Mouse (Mus musculus): ENCODE measurements around the gene Rnf19b.

The Rnf19b gene

DNA sequence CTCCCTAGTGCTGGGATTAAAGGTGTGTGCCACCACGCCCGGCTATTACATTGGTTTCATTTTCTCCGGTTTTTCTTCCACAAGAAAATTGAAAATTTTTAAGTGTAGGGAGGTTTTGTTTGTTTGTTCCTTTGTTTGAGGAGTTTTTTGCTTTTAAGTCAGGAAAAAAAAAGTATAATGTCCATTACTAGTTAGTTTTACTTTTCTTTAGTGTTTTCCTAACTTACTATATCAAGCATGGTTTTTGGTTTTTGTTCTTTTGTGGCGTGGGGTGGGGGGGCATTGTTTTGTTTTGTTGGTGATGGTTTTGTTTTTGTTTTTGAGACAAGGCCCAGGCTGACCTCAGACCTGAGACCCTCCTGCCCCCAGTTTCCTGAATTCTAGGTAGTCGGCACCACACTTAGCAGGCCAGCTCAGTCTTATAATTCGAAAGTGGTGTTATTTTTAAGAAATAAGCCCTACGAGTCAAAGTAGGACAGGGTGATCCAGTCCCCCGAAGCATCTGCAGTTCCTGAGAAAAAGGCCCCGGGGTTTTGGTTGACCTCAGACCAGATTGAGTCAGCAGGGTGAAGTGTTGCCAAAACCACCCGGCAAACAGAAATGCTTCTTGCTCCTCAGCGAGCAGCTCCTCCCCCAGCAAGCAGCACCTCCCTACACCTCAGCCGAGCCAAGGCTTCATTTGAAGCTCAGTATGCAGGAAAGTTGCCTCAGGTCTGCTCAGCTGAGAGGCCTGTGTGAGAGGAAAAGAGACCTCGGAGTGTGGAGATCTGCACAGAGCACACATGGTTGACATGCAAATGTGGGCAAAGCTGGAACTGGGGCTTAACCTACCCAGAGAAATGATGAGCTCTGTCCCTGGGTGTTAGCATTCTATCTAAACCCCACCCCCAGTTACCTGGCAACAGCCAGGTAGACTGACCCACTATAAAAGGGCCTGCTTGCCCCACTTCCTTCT is 23.1 kb upstream of the Rnf19b start:
- DNase-seq, result peak; percentile 34 to 64

DNA sequence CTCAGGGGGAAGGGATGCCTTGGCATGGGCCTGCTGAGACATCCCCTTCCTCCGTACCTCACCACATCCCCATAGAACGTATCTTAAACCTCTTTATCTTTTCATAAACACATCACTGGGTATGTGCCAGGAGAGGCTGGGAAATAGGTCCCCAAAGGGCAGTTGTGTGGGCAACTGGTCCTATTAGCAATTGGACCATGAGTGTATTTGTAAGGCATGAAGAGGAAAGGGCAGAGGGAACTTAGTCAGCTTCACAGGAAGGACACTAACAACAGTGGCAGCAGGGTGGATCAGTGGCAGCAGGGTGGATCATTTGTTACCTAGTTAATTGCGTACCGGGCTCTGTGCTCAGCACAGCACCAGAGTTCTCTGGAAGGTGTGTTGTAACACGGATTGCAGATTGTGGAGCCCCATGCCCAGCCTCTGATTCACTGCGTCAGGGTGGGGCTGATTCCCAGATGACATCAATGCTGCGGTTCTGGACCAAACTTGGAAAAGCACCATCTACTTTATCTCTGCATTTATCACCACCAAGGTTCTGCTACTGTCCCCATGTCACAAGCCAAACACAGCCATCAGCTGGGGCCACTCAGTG is 22.1 kb upstream of the Rnf19b start:
- no peak for DNase-seq

DNA sequence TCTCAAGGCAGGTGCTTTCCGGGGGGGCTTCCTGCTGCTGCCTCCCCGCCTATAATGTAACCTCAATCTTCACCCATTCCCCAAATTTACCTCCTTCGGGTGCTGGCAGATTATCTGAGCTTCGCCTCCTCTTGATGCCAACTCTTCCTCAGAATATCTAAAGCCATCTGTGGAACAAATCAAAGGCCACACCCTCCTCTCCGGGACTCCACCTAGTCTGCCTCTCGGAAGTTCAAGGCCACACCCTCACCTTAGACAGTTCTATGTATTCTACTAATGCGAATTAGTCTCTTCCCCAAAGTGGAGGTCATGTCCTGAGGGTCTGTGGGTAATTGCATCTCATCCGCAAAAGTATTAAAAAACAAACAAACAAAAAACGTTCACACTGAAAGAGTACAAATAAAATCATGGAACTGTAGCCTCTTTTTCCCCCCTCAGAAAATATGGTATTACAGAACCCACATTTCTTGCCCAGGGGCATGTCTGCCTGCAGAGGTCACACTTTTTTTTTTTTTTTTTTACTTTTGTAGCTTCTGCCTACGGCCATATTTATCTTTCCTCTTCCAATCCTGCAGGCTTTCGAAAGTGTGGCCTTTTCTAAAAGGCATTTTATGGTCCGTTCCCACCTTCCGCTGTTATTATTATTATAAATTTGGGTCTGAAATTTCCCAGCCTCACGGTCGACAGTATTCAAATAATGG is 10.2 kb upstream of the Rnf19b start:
- DNase-seq, result no peak

DNA sequence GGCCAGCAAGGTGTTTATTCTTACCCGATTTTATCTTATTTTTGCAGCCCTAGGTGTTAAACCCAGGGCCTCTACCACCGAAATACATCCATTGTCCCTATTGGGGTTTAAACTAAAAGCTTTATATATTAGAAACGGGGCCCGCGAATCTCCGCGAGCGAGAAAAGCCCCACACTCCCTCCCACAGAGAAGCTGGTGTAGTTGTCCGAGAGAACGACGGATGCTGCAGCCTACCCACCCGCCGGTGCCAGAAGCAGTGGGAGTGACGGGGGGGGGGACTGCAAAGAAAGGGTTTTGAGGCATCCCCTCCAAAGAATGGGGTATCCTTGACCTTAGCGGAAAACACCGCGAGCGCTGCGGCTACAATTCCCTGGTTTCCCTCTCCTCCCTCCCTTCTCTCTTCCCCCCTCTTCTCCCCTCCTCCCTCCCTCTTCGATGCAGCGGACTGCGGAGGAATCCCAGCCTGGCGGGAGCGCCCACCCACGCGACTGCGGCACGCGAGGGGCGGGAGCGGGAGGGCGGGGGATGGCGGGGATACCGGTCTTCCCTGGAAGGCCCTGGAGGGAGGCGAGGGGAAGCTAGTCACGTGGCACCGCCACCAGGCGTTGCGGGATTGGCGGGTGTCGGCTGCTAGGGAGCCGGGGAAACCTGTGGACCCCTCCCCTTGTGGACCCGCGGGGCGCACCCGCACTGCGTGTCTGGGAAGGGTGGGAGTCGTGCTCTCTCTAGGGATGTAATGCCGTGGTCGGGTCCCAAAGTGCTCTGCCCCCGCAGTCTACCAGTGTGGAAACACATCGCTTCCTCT is 9.4 kb upstream of the Rnf19b start:
- peak; percentile 80 to 88 for DNase-seq

DNA sequence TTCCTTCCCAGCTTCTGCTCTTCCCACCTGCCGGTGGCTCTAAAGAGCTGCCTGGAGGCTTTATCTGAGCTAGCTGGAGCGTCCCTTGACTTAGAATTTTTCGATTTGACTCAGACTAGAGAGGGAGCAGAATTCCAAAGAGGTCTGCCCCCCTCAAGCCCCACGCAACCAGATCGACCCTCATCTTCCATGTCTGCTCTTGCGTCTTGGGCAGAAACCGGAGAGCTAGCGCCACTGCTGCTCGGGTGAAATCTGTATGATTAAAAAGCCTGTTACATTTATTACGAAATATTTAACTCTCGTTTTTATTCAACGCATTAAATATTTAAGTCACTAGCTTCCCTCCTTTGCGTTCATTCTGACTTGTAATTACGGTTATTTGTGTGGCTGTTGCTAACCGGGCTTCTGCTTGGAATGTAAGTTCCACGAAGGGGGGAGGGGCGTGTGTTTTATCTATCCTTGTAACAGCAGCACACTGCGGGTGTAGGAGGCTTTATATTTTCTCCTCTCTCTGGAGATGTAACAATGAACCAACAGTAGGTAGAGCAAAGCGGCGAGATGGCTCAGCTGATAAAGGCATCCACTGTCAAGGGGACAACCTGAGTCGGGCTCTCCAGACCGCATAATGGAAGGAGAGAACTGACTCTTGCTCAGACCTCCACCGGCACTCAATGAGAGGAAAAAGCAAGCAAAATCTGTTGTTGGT is 8.6 kb upstream of the Rnf19b start:
- peak; percentile 29 to 52 for DNase-seq

DNA sequence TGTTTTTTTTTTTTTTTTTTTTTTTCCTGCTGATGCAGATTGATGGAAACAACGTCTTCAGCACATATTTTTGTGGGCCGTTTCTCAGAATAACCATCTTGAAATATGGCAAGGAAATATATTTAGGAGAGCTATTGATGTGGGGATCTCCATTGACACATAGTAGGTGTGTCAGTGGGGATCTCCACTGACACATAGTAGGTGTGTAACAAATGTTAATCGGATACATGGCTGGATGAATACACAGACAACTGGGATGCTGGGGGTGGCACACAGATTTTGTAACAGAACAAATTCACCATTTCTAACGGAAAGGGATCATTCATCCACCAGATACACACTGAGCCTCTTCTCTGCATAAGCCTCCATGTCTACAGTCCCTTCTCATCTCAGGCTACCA is 7.7 kb upstream of the Rnf19b start:
- no peak for DNase-seq

DNA sequence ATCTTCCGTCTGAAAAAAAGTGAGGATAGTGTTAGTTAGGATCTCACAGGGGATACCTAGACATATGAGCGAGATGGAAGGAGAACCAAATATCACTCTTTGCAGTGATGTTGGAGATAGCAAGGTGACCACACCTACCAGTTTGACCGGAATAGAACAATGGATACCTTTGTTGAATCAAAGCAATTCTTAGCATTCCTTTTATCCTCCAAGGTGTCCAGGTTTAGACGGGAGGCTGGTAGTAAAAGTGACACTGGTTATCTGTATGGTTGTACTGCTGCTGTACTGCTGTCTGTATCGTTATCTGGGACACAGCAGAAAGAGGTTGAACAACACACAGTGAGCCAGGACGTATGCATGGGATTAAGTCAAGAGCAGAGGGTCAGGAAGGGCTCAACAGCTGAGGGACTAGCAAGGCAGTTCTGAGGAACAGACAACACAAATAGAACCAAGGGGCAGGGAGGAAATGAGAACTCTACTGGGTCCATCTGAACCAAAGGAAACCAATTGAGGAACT is 7.1 kb upstream of the Rnf19b start:
- DNase-seq, result no peak

DNA sequence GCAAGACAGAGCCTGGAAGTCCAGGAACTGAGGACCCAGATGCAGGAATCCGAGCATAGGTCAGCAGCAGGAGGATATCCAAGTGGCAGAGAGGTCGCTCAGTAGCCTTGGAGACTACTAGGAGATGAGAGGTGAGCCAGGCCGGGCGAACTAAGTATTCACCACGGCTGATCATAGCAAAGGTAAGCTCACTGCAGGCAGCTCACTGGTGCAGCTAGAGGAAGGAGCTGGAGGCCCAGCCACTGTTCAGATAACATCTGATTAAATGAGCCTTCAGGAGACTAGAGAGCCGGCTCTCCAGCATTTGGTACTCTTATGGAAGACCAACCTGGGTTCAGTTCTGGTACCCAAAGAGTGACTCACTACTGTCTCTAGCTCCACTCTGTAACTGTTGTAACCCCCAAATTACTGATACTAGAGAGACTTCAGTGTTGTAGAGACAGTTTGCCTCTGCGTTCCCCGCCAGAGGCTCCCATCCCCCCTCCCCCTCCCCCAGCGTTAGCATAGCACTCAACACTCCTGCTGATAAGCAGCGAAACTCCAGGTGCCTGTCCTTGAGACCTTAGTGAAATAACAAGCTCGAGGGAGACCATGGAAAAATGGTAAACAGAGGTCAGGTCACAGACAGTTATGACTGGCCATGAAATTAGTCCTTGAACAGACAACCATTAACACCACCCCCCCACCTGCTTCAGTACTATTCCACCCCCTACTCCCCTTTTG is 6.4 kb upstream of the Rnf19b start:
- DNase-seq, result no peak

DNA sequence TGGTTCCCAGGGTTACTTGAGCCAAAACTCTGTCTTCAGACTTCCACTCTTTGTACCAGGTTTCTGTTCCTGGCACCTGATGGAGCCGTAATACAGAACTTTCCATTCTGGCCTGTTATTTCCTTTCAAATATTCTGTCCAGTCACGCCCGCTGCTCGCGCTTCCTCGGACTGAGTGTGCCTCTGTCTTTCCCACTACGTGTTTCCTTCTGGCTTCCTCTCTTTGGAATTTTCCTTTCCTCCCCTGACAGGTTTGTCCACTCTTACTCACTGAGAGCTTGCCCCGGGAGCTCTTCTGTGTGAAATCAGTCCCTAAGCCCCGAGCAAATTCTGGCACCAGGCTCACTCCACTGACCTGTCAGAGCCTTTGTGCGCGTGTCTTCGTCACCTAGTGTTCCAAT is 3.3 kb upstream of the Rnf19b start:
- DNase-seq, result no peak

DNA sequence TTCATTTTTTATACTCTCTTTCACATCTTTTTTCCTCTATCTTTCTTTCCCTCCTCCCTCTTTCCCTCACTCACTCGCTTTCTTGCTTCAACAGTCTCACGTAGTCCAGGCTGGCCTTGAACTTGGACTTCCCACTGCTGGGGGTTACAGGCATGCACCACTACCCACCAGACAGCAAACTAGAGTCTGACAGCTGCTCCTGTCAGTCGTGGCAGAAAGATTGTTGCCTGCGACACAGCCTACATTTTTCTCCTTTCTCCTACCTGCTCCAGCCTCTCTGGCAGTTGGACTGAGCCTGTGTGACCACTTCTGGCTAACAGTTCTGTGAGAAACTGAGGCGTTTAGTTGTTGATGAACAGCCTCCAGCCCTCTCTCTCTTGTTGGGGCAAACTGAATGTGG is 2.5 kb upstream of the Rnf19b start:
- DNase-seq, result no peak

DNA sequence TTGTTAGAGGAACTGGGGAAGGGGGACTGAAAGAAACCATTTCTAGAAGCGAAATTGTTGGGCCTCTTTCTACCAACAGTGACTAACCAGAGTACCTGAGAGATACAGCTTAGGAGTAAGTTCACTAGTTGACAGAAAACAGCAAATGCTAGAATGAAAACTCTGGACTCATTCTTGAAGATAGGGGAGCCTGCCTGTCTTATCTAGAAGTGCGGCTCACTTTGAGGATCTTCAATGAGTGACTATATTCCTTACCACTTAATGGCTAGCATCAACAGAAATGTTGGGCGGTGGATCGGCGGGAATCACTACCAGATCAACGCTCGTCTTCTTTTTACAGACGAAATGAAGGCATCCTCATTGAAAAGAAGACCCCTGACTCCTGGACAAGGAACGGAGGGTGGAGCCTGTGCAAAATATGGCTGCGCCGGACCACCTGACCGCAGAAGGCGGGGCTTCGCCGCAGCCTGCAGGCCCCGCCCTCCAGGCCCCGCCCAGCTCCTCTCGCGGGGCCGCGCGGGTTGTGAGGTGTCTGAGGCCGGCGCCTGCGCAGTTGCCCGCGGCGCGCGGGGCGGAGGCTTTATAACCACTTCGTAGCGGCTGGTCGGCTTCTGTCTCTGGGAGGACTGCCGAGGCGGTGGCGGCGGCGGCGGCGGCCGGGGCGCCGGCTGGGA is 401 bp upstream of the Rnf19b start:
- peak; percentile 98 to 99 for DNase-seq

DNA sequence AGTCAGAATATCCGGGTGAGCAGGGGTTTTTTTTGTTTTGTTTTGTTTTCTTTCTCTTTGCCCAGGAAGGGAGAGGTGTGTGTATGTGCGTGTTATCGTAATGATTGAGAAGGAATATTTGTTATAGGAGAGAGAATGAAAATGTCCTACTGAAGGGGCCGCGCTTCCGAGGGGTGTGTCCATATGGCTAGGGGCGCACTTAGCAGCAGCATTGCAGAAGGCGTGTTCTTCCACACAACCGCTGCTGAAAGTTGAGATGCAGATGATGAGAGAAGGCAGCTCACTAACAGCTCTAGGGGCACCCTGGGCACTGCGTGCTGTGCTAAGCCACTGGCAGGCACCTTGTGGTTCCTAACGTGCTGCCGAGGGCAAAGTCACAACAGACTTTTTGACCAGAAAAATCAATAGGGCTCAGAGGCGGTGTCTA is 1.1 kb downstream of the Rnf19b start:
- peak; percentile 45 to 60 for DNase-seq

DNA sequence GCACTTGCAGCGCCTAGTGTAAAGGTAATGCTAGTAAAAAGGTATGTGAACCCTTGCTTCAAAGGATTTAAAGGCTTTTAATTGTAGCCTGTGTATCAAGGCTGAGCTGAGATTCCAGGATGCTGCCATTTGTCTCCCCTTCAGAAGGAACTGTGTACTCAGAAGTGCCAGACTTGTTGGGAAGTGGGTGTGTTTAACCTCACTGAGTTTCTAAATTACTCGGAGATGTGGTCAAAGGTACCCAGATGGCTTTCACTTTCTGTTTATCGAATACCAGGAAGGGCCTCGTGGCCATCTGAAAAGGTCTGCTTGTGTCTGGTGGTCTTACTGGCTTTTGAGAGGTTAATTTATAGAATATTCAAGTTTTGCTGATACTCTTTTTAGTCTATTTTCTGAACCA is 1.9 kb downstream of the Rnf19b start:
- no peak for DNase-seq

DNA sequence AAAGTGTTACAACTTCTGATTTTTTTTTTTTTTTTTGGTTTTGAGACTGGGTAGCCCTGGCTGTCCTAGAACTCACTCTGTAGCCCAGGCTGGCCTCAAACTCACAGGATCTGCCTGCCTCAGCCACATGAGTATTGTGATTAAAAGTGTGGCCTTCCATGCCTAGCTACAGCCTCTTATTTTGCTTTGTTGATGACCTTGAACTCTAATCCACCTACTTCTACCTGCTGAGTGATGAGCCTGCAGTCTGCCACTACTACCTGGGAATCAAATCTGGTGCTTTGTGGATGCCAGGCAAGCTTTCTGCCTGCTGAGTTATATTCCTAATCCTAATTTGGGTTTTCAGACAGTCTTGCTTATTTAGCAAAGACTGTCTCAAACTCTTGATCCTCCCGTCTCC is 3.4 kb downstream of the Rnf19b start:
- no peak for DNase-seq

DNA sequence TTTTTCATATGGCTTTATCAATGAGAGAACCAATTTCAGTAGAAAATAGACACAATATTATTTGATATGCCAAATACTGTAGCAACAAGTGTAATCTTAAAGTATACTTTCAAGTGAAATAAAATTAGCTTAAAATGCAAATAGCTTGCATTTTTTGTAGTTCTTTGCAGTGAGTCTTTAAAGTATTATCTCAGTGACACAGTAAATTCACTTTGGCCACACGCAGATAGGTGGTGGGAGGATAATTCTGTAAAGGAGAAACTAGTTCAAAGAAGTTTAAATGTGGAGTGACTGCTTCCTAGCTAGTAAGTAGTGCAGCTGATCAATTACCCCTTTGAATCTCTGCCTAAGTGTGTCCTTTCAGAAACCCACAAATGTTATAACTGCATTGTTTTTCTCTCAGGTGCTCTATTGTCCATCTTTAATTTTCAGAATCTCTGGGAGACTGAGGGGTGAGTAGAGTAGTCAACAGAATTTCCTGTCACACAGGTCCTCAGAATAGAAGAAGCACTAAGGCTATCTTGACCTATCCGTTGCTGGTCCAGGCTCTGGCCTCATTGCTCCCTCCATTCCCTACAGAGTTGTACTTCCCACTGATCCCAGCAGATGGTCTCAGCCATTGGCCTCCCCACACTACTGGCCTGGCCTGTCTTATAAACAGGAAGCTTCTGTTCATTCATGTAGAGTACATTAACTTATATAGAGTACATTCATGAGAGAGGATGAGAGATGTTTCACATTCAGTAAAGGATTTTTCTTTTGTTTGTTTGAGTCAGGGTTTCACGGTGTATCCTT is 4.4 kb downstream of the Rnf19b start:
- no peak for DNase-seq

DNA sequence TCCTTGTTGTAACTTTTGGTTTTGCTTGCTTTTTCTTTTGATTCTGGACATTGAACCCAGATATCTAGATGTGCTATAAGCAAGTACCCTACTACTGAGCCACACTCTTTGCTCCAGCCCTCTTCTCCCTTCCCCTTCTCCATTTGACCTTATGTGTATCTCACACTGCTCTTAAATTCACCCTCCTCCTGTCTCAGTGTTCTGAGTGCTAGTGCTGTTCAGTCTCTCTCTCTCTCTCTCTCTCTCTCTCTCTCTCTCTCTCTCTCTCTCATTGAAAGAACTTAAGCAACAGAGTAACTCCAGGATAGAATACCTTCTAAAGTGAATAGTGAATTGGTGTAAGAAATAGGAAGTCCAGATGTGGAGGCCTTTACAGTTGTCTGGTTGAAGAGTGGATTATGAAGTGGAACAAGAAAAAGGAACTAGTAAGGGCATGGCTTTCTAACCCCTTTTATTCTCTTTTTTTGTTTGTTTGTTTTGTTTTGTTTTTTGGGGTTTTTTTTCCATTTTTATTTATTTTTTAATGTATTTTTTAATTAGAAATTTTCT is 7.7 kb downstream of the Rnf19b start:
- no peak for DNase-seq

DNA sequence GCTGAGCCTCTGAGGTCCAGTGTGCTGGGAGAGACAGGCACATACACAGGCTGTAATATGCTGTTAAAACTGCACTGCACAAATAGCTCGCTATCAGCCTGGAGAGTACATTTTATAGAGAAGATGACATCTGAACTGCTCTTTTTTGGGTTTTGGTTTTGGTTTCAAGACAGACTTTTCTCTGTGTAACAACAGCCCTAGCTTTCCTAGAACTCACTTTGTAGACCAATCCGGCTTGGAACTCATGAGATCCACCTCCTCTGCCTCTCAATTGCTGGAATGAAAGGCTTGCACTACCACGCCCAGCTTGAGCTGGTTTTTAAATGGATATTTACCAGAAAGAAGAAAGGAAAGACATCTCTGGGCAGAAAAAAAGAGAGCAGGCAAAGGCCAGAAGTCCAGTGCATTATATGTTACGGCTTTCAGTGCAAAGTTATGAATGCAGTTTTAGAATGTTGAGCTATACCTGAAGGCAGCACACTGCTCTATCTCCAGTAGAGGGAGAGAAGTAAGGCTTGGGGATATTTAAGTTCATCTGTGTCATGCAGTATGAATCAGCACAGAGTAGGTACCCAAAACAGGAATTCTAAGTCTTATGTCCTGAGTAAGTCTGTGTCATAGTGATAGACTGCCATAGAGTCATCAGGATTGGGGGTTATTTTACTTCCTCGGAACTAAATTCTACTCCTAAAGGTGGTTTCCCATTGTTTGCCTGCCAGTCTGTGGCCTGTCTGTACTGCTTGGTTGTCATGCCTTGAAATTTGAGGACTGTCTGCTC is 9.8 kb downstream of the Rnf19b start:
- no peak for DNase-seq

DNA sequence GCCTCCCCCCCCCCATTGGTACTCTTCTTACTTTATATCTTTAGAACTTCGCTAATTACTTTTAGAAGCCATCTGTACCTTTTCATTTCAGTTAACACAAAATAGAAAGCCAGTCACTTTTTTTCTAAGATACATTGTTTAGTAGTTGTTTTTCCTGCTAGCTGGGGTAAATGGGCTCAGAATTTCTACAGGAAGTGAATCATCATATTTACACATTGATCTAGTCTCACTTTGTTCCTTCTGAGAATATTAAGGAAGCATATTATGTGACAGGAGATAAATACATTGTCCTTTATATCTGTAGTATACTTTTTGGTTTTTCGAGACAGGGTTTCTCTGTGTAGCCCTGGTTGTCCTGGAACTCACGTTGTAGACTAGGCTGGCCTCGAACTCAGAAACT is 10.8 kb downstream of the Rnf19b start:
- no peak for DNase-seq

DNA sequence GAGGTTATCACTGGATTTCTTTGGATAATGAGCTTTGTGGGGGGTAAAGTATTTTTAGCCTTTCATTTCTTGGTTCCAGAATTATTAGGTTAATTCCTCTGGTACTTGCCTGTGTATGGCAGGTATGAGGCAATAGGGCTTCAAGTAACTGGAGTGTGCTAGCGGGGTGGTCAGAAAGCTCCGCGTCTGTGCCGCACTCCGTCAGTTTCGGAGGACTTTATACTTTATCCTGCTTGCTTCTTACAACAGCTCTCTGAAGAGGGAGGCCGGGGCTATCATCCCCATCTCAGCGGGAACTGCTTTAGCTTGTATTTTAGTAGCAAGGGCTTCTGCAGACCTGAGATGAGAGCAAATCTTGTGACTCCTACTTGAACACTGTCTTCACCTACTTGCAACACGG is 21.1 kb downstream of the Rnf19b start:
- DNase-seq, result no peak

Measured in kidney, postnatal 4 days (tissue).